Mouse (Mus musculus): ENCODE results near the gene Stk32c.

DNA sequence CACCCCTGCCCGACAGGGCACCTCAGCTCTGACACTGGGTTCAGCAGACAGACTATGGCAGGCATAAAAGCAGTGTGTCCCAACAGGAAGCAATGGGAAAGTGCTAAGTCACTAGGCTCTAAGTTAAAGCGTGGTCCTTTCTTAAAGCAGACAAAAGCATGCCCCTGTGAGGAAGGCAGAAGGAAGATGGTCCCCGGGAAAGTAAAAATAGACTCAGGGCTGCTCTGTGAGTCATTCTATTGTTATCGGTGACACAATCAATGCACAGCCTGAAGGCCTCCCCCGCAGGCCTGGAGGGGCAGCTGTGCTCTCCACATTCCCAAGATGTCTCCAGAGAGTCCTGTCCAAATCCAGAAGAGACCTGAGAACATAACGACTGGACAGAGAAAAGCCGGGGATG, 67.2 kb downstream of the Stk32c start:
- TF ChIP-seq GATA1 (IDR thresholded peaks at IDR 0.05; ENCODE audit: low read length), result no peak
- TF ChIP-seq TAL1 (IDR thresholded peaks at IDR 0.05; ENCODE audit: low read length), result no peak
